Mouse (Mus musculus) adrenal gland, adult 8-10 months (tissue): ENCODE measurements around the gene Camta1. TPM values are rescaled to one million over a fixed set of nuclear protein-coding genes. Genes with fewer than 3 reads are reported as not detected.

Source experiments
- DNase-seq: peaks from one replicate; pipeline ENCODE4 v3.0.0; 2022
- total RNA-seq, 4 experiments: library from RNA; stranded (reverse); gene quantifications; 2 replicates each; pipeline ENCODE4 v1.2.4; 2022

Camta1 gene
- total RNA-seq, 4 experiments from 2014 or later = 23.6 to 59.6 (median 36.5) TPM

- no peak for DNase-seq
Observed at GRCm38 (mm10) chr4:151438561-151438960, 423.1 kb downstream of the Camta1 start.

- no peak for DNase-seq
Observed at GRCm38 (mm10) chr4:151437859-151438258, 423.8 kb downstream of the Camta1 start.

- DNase-seq = no peak
Observed at GRCm38 (mm10) chr4:151425133-151425532, 436.5 kb downstream of the Camta1 start.

- no peak for DNase-seq
Observed at GRCm38 (mm10) chr4:151422922-151423321, 438.8 kb downstream of the Camta1 start.

- no peak for DNase-seq
Observed at GRCm38 (mm10) chr4:151422361-151422760, 439.3 kb downstream of the Camta1 start.

GRCm38 (mm10) chr4:151418344-151418875, 443.3 kb downstream of the Camta1 start:
- DNase-seq = no peak

- no peak for DNase-seq
Observed at GRCm38 (mm10) chr4:151415812-151416211, 445.9 kb downstream of the Camta1 start.

GRCm38 (mm10) chr4:151415376-151415775, 446.3 kb downstream of the Camta1 start:
- DNase-seq = no peak

- no peak for DNase-seq
Observed at GRCm38 (mm10) chr4:151414952-151415351, 446.7 kb downstream of the Camta1 start.

- no peak for DNase-seq
Observed at GRCm38 (mm10) chr4:151411641-151412061, 450.0 kb downstream of the Camta1 start.

- DNase-seq = no peak
Observed at GRCm38 (mm10) chr4:151411016-151411415, 450.7 kb downstream of the Camta1 start.

- no peak for DNase-seq
Observed at GRCm38 (mm10) chr4:151409291-151409690, 452.4 kb downstream of the Camta1 start.

GRCm38 (mm10) chr4:151408811-151409210, 452.9 kb downstream of the Camta1 start:
- no peak for DNase-seq

- no peak for DNase-seq
Observed at GRCm38 (mm10) chr4:151408246-151408645, 453.4 kb downstream of the Camta1 start.

GRCm38 (mm10) chr4:151407129-151407528, 454.5 kb downstream of the Camta1 start:
- DNase-seq = no peak

GRCm38 (mm10) chr4:151404581-151405256, 457.0 kb downstream of the Camta1 start:
- DNase-seq = no peak

GRCm38 (mm10) chr4:151401685-151402397, 459.8 kb downstream of the Camta1 start:
- no peak for DNase-seq

GRCm38 (mm10) chr4:151396536-151396935, 465.1 kb downstream of the Camta1 start:
- no peak for DNase-seq

GRCm38 (mm10) chr4:151389345-151389744, 472.3 kb downstream of the Camta1 start:
- DNase-seq = no peak

- no peak for DNase-seq
Observed at GRCm38 (mm10) chr4:151386701-151387451, 474.8 kb downstream of the Camta1 start.

- DNase-seq = no peak
Observed at GRCm38 (mm10) chr4:151385985-151386700, 475.5 kb downstream of the Camta1 start.

- no peak for DNase-seq
Observed at GRCm38 (mm10) chr4:151377731-151378130, 483.9 kb downstream of the Camta1 start.
